Mouse (Mus musculus) liver, adult (tissue): Measurements from ENCODE around the gene Ptcd1.

ENCODE experiments used
- GATA4 ChIP-seq: IDR thresholded peaks from 2 replicates; pipeline ENCODE4 v1.6.1; 2014; ENCODE audit warnings: mild to moderate bottlenecking, low read length; ENCODE audit not compliant: insufficient replicate concordance

The Ptcd1 gene

GRCm38 (mm10) chr5:145129124-145129523, 37.8 kb downstream of the Ptcd1 start:
- no peak for TF ChIP-seq GATA4

GRCm38 (mm10) chr5:145126580-145126979, 40.3 kb downstream of the Ptcd1 start:
- no peak for TF ChIP-seq GATA4

DNA sequence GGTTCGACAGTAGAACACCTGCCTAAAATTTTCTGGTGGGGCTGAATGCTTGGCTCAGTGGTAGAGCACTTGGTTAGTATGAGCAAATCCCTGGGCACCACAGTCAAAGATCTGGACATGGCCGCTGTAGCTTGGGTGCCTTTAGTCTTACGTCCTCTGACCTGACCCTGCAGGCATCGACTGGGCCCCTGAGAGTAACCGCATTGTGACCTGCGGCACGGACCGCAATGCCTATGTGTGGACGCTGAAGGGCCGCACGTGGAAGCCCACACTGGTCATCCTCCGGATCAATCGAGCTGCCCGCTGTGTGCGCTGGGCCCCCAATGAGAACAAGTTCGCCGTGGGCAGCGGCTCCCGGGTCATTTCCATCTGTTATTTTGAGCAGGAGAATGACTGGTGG, 43.5 kb downstream of the Ptcd1 start:
- TF ChIP-seq GATA4: no peak

GRCm38 (mm10) chr5:145120921-145121320, 46.0 kb downstream of the Ptcd1 start:
- TF ChIP-seq GATA4: no peak

- no peak for TF ChIP-seq GATA4
Measured at GRCm38 (mm10) chr5:145119385-145119784, 47.5 kb downstream of the Ptcd1 start.

DNA sequence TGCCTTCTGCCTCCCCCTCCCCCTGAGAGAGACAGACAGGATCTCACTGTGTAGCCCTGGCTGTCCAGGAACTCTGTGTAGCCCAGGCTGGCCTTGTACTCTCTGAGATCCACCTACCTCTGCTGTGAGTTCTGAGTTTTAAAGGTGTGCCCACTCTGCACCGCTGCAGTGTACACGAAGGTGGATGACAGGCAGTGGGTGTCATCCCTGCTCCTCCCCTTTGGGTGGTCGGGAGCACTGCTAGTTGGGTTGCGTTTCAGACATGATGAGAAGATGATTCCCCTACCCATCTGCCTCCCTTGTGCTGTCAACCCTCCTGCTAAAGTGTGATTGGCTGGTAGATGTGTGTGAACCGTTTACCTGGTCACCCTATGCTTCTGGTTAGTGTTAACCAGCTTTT, 48.4 kb downstream of the Ptcd1 start:
- no peak for TF ChIP-seq GATA4

GRCm38 (mm10) chr5:145118005-145118404, 48.9 kb downstream of the Ptcd1 start:
- TF ChIP-seq GATA4: no peak

DNA sequence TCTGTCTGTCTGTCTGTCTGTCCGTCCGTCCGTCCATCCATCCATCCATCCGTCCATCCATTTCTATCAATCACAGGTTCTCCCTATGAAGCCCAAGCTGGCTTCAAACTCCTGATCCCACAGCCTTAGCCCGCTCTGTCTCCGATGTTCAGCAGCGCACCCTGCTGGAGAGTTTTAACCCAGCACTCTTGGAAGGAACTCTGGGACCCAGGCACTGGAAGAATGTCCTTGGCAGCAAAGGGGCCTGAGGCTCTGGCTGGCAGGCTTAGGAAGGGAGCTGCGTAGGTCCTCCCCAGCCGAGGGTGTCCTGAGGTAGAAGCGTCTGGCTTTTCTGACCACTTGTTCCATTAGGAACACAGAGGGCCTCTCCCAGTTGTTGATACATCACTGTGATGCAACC, 50.0 kb downstream of the Ptcd1 start:
- no peak for TF ChIP-seq GATA4

- 0 out of 2 replicates have a peak, but pooled peaks have one; percentile 10 for TF ChIP-seq GATA4
Measured at GRCm38 (mm10) chr5:145116316-145116715, 50.6 kb downstream of the Ptcd1 start.

DNA sequence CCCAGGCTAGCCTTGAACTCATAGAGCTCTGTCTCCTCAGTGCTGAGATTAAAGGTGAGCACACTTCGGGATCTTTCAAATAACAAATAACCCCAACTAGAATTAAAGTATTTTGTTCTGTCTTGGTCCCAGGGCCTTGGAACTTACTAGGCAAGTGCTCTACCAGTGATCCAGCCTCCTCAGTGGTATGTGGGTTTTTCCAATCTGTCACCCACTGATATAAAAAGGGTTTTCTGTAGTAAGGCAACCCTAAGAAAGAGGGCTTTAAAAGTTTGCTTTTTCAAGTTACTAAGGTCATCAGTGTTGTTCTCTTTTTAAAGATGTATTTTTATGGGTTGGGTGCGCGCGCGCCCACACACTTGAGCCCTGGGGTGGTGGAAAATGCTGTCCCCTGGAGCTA, 51.2 kb downstream of the Ptcd1 start:
- no peak for TF ChIP-seq GATA4

- no peak for TF ChIP-seq GATA4
Measured at GRCm38 (mm10) chr5:145114606-145115473, 52.1 kb downstream of the Ptcd1 start.

DNA sequence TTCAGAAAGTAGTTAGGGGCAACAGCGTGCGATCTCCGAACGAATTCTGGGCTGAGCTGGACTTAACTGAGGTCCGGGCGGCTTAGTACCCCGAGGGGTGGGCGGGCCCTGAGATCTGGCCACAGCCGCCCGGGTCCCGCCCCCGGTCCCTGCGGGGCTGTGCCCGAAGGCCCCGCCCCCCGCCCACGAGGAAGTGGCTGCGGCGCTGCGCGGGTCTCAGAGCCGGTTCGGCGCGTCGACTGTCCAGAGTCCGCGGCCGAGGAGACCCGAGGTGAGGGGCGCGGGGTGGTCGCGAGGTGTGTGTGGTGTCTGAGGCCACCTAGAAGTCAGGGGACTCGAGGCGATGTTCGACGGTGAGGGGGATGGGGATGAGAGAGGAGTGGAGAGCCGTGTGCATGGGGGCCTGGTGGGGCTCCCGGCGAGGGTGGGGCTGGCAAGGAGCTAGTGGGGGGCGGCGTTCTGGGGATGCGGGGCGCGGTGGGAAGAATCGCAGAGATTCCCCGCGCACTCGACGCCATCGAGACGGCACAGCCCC, 52.8 kb downstream of the Ptcd1 start, which contains the start of gene Arpc1b:
Gene Arpc1b, plus strand, starts transcription at position 145 of the 535 bp plus-strand sequence.
- no peak for TF ChIP-seq GATA4

GRCm38 (mm10) chr5:145113416-145113815, 53.5 kb downstream of the Ptcd1 start:
- TF ChIP-seq GATA4: no peak

- TF ChIP-seq GATA4: no peak
Measured at GRCm38 (mm10) chr5:145112566-145112965, 54.3 kb downstream of the Ptcd1 start.

- TF ChIP-seq GATA4: no peak
Measured at GRCm38 (mm10) chr5:145110401-145110800, 56.5 kb downstream of the Ptcd1 start.

- no peak for TF ChIP-seq GATA4
Measured at GRCm38 (mm10) chr5:145105694-145106275, 61.1 kb downstream of the Ptcd1 start.

GRCm38 (mm10) chr5:145104328-145104727, 62.6 kb downstream of the Ptcd1 start:
- TF ChIP-seq GATA4: no peak

DNA sequence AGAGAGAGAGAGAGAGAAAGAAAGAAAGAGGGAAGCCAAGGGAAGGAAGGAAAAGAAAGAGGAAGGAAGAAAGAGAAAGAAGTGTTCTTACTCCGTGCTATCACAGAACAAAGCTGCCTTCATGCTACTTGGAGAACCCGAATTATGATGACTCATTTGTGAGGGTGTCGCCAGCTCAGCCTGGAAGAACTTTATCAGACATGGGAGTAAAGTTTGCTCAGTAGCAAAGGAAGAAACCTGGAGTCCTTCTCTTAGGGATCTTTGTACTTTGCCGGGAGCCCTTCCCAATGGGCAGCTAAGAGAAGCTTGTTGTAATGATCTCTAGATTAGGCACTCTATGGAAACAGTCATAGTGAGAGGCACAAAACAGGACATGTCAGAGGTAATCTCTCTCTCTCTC, 64.2 kb downstream of the Ptcd1 start:
- no peak for TF ChIP-seq GATA4
